Mouse (Mus musculus) monocyte, adult 59 days (primary cell): ENCODE data around the gene Tspyl1. TPM values are rescaled to one million over a fixed set of nuclear protein-coding genes. Genes with fewer than 3 reads are reported as not detected.

Experiments used
- total RNA-seq, 2 experiments: library from RNA; stranded (reverse); gene quantifications; one replicate each; pipeline ENCODE4 v1.2.4; 2023

Tspyl1 gene
- total RNA-seq = 10 to 100 TPM; 81.2 to 82.3 TPM

DNA sequence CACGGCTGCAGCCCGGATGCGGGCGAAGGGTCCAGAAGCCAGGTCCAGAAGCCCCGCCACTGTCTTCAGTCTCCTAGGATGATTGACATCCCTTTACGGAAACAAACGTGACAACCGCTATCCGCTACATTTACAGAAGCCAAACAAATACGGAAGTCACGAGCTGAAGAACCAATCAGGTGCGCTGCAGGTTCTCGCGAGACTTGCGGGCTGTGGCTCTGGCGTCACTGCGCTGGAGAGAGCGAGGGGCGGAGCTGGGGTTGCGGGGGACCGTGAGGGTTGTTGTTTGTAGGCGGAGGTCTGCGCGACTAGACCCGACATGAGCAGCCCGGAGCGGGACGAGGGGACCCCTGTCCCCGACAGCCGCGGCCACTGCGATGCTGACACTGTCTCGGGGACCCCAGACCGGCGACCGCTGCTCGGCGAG lies at the start of gene Tspyl1:
TSS of gene Tspyl1 (plus strand) at position 229 of the 427 bp plus-strand sequence.

DNA sequence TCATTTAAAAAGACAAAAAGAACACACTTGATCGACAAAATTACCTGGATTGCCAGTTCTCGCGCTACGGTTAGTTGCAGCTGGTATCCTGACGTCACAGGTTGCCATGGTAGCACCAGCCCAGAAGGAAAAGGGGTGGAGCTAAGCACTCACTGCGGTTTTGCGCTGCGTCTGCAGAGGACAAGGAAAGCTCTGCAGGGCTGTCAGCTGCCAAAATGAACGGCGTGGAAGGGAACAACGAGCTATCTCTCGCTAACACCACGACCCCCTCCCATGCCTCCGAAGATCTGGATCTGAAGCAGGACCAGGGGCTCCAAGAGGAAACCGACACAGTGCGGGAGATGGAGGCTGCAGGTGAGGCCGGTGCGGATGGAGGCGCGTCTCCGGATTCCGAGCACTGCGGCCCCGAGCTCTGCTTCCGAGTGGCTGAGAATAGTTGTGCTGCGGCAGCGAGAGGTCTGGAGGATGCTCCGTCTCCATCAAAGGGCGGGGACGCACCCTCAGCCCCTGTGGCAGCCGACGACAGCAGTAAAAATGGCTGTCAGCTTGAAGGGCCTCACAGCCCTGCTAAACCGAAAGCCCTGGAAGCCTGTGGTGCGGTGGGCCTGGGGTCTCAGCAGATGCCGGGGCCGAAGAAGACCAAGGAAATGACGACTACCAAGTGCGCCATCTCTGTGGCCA lies 15.4 kb downstream of the Tspyl1 start, which contains the start of gene Tspyl4:
TSS of gene Tspyl4 (plus strand) at position 144 of the 681 bp plus-strand sequence.

Other genes with a start within 250 kb of the Tspyl1 start
- not detected for gene Trappc3l, start 244.6 kb upstream of the Tspyl1 start, total RNA-seq
- not detected for gene Calhm4, start 237.9 kb upstream of the Tspyl1 start, total RNA-seq
- not detected for gene Calhm5, start 185.7 kb upstream of the Tspyl1 start, total RNA-seq
- gene Calhm6, start 154.2 kb upstream of the Tspyl1 start, total RNA-seq = 10 to 100 TPM; 47.4 to 48.8 TPM
- gene Dse, start 74.5 kb upstream of the Tspyl1 start, total RNA-seq = 10 to 100 TPM; 90.4 to 92.9 TPM
- gene Tspyl4, start 15.3 kb downstream of the Tspyl1 start, total RNA-seq = 1 to 10 TPM; 5.8 to 6.0 TPM
- not detected for gene Col10a1, start 107.8 kb downstream of the Tspyl1 start, total RNA-seq
- gene Nt5dc1, start 136.4 kb downstream of the Tspyl1 start, total RNA-seq = 10 to 100 TPM; 23.7 to 25.8 TPM
- not detected for gene Frk, start 201.2 kb downstream of the Tspyl1 start, total RNA-seq